Mouse (Mus musculus): ENCODE measurements at regions not wholly inside any gene's neighbourhood (a gene's known extent, or its start where the extent isn't known, plus 50 kb on each side); places are given as distances from the start of the nearest gene placed in this dataset.

DNA sequence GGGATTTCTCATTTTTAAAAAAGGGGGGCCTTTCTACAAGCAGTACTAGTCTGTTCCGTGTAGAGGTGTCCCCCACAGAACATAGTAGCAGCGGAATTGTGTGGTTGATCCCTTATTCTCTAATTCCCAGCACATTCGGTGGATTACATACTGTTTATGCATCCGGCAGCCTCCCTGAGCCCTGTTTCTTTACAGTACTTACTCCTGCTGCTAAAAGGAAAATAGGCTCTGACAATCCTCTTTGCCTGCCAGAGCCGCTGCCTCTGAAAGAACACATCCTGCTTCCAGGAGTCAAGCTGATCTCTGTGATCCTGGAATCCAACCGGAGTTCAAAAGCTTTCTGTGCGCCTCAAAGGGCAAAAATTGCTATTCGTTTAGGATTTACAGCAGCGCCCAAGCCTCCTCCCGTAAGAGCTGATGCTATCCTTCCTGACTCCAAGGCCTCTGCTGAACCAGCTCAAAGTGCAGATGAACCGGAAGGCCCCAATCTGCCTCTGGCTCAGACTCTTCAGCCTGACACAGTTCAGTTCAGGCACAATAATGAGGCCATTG, 936.6 kb downstream of the Ndufa4 start:
- DNase-seq (ENCODE audit: low spot score in 2 of 2) = peak; percentile 48 to 59

GRCm38 (mm10) chr6:10969841-10970536, 937.3 kb downstream of the Ndufa4 start:
- peak; percentile 48 to 82 for DNase-seq (ENCODE audit: low spot score in 2 of 2)

DNA sequence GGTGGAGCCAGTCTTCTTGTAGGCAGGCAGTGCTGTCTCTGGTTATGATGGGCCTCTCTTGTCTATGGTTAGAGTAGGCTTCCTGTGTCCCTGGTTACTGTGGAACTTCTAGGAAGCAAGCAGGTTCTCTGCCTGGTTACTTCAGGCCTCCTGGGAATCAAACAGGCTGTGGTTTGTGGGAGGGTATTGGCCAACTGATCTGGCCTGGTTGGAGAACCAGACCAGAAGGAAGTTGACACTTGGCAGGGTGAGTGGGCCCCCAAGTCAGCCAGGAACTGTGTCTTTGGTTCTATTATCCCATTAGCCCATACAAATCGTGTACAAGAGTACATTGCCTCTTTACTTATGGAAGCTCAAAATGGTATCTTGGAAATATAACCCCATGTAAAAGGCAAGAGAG, 963.8 kb downstream of the Ndufa4 start:
- no peak for DNase-seq (ENCODE audit: low spot score in 2 of 2)

DNA sequence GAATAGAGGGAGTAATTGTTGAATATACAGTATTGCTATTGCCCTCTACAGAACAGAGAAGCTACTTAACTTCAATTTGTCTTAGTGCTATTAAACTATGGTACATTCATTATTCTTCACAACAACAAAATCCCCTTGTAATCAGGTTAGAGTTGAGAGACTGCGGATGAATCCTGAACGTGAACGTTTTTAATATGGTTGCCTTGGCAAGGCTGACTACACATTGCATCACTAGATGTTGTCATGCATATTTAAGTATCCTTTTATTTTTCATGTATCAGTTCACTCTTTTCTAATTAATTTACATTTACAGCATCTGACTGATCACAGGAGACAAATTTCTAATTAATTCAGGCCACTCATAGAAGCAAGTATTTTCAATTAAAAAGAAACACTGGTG, 965.8 kb downstream of the Ndufa4 start:
- DNase-seq (ENCODE audit: low spot score in 2 of 2) = no peak
